9 mouse cellular contexts compared by ENCODE assay signal in genomic region chr3:79809180-79809567, GRCm38 (mm10). TPM values are rescaled to one million over a fixed set of nuclear protein-coding genes. Genes with fewer than 3 reads are reported as not detected.
DNase-seq lines count a peak whose midpoint lies in the region; ATAC-seq lines count a peak whose summit lies in the region.
"Had no signal": no experiment of that assay in that cellular context is flagged by ENCODE, and none has a peak within 500 bp of the region (broad histone marks: within the 10 kb centered on the region; RNA-seq: fewer than 3 reads in every experiment).

No protein-coding gene starts in this region.

- ATAC-seq in kidney, embryonic 14.5 days (ENCODE audit: low FRiP score, low TSS enrichment): peak; percentile 81
- ATAC-seq in limb, embryonic 12.5 days (ENCODE audit: insufficient number of reproducible peaks, insufficient read depth, low FRiP score, low TSS enrichment, low read depth): 0 out of 2 replicates have a peak, but pooled peaks have one; percentile 52
- ATAC-seq in midbrain, embryonic 16.5 days: peak; percentile 87

- no peaks in the 10 kb centered on the region for H3K27me3 ChIP-seq in kidney, embryonic 14.5 days (ENCODE audit: control insufficient read depth, insufficient read depth, low read length)
- no peaks in the 10 kb centered on the region for H3K27me3 ChIP-seq in limb, embryonic 12.5 days
- H3K27me3 ChIP-seq in midbrain, embryonic 16.5 days (ENCODE audit: control insufficient read depth, insufficient read depth, low read depth, low read length): no peaks in the 10 kb centered on the region; the same call in 1 of the 2 replicates
- H3K27me3 ChIP-seq: stomach, embryonic 15.5 days had no signal

- no peak overlapping the region for H3K9ac ChIP-seq in kidney, embryonic 14.5 days (ENCODE audit: low read depth, low read length)
- no peak overlapping the region for H3K9ac ChIP-seq in limb, embryonic 12.5 days (replicated peaks)
- no peak overlapping the region for H3K9ac ChIP-seq in midbrain, embryonic 16.5 days (ENCODE audit: low read depth, low read length)
- H3K9ac ChIP-seq: stomach, embryonic 15.5 days had no signal

- H3K36me3 ChIP-seq in kidney, embryonic 14.5 days (ENCODE audit: control insufficient read depth, insufficient read depth, low read length): no peaks in the 10 kb centered on the region
- no peaks in the 10 kb centered on the region for H3K36me3 ChIP-seq in limb, embryonic 12.5 days
- no peaks in the 10 kb centered on the region for H3K36me3 ChIP-seq in midbrain, embryonic 16.5 days (ENCODE audit: control insufficient read depth, insufficient read depth, low read length)
- H3K36me3 ChIP-seq: stomach, embryonic 15.5 days had no signal

- WGBS in kidney, embryonic 14.5 days: 8% methylated on average over 4 of the region's 4 CpGs
- WGBS in limb, embryonic 12.5 days: 10% methylated on average over 4 of the region's 4 CpGs
- 12% methylated on average over 4 of the region's 4 CpGs for WGBS in midbrain, embryonic 16.5 days

- intact Hi-C loops in gastrocnemius, postnatal 14 days (cut with DNase I; ENCODE audit: low total_unique reads): loop anchor here (2.0 kb wide), 1 partner anchor 134 kb away; no protein-coding TSS in a partner anchor

- H3K4me2 ChIP-seq in kidney, embryonic 14.5 days (replicated peaks; ENCODE audit: low read depth, low read length): no peak overlapping the region
- H3K4me2 ChIP-seq in limb, embryonic 12.5 days: no peak overlapping the region
- H3K4me2 ChIP-seq in midbrain, embryonic 16.5 days (ENCODE audit: low read length): no peak overlapping the region
- H3K4me2 ChIP-seq: stomach, embryonic 15.5 days had no signal

- no peaks in the 10 kb centered on the region for H3K4me1 ChIP-seq in kidney, embryonic 14.5 days (ENCODE audit: control insufficient read depth, insufficient read depth, low read length)
- no peaks in the 10 kb centered on the region for H3K4me1 ChIP-seq in limb, embryonic 12.5 days (replicated peaks)
- peaks cover 3% of the 10 kb centered on the region for H3K4me1 ChIP-seq in midbrain, embryonic 16.5 days (ENCODE audit: control insufficient read depth, insufficient read depth, low read length)
- H3K4me1 ChIP-seq: stomach, embryonic 15.5 days had no signal

- peak; percentile 71 to 74 for DNase-seq in B cell, adult 2 months
- peak; percentile 70 for DNase-seq in MN1 (ENCODE audit: low spot score)
- peak; percentile 50 to 71 for DNase-seq in cerebellum, postnatal 4 days (ENCODE audit: low spot score in 2 of 2)
- DNase-seq in gastrocnemius, postnatal 14 days: peak; percentile 40
- DNase-seq in testis, postnatal 10 days (ENCODE audit: low spot score): peak; percentile 77

- H3K9me3 ChIP-seq in kidney, embryonic 14.5 days (ENCODE audit: control insufficient read depth, low read length): no peaks in the 10 kb centered on the region
- H3K9me3 ChIP-seq in limb, embryonic 12.5 days: no peaks in the 10 kb centered on the region
- H3K9me3 ChIP-seq in midbrain, embryonic 16.5 days (replicated peaks; ENCODE audit: control insufficient read depth, low read length, poor library complexity, severe bottlenecking): no peaks in the 10 kb centered on the region
- H3K9me3 ChIP-seq: stomach, embryonic 15.5 days had no signal

- no peak overlapping the region for H3K27ac ChIP-seq in kidney, embryonic 14.5 days (ENCODE audit: low read depth, low read length)
- H3K27ac ChIP-seq in limb, embryonic 12.5 days: no peak overlapping the region
- no peak overlapping the region for H3K27ac ChIP-seq in midbrain, embryonic 16.5 days (ENCODE audit: low read length)
- H3K27ac ChIP-seq: stomach, embryonic 15.5 days had no signal

- H3K4me3 ChIP-seq in kidney, embryonic 14.5 days (ENCODE audit: low read length): no peak overlapping the region
- H3K4me3 ChIP-seq in limb, embryonic 12.5 days (replicated peaks): no peak overlapping the region
- H3K4me3 ChIP-seq in midbrain, embryonic 16.5 days (ENCODE audit: low read depth, low read length): no peak overlapping the region
- H3K4me3 ChIP-seq: stomach, embryonic 15.5 days had no signal

RNA-seq across cellular contexts. Expression of gene Tmem144, which starts 43.4 kb away (rescaled TPM):
- total RNA-seq in gastrocnemius, postnatal 14 days (2021): 1 to 10 TPM; 1.0 to 1.9 TPM
- 4.7 and 5.4 TPM in 2 replicates for polyA plus RNA-seq in kidney, embryonic 14.5 days (2014; fragmentation: Nextera tagmentation; extraction: Ambion mirVana)
- 3.0 and 3.3 TPM in 2 replicates for polyA plus RNA-seq in limb, embryonic 12.5 days (2016; fragmentation: Nextera tagmentation; extraction: Ambion mirVana)
- polyA plus RNA-seq in midbrain, embryonic 16.5 days (2015; fragmentation: Nextera tagmentation; extraction: Ambion mirVana): 1.2 and 1.3 TPM in 2 replicates
